Mouse (Mus musculus) E14TG2a.4 (cell line): ENCODE results near the gene Gm20388.

Experiments used
- CTCF ChIP-seq: conservative IDR thresholded peaks from 2 replicates; pipeline ENCODE4 v1.5.1; 2014; ENCODE audit warnings: low read length
- NANOG ChIP-seq: IDR thresholded peaks from 2 replicates; pipeline ENCODE4 v1.6.1; 2014; ENCODE audit warnings: borderline replicate concordance, low read length, mixed read lengths
- POU5F1 ChIP-seq: IDR thresholded peaks from 2 replicates; pipeline ENCODE4 v1.6.1; 2014; ENCODE audit warnings: low read length, borderline replicate concordance

DNA sequence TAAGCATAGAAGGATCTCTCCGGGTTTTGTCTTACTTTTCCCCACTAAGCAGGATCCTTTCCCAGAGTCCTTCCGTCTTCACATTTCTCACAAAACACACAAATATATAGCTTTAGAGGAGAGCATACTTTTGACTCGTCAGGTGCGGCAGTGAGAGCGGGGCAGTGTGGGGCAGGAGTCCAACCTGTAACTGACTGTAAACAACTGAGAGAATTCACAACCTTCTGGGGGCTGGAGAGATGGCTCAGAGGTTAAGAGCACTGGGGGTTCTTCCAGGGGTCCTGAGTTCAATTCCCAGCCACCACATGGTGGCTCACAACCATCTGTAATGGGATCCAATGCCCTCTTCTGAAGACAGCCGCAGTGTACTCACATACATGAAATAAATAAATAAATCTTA lies 3888.8 kb downstream of the Gm20388 start:
- TF ChIP-seq CTCF: no peak
- no peak for TF ChIP-seq NANOG
- no peak for TF ChIP-seq POU5F1
